Mouse (Mus musculus): ENCODE measurements at regions not wholly inside any gene's neighbourhood (a gene's known extent, or its start where the extent isn't known, plus 50 kb on each side); places are given as distances from the start of the nearest gene placed in this dataset.

GRCm38 (mm10) chr2:61454729-61455128, 123.7 kb upstream of the Tank start:
- no peak for TF ChIP-seq MAZ (IDR thresholded peaks at IDR 0.05; ENCODE audit: low read depth, low read length)
- TF ChIP-seq GABPA (IDR thresholded peaks at IDR 0.05; ENCODE audit: insufficient replicate concordance, low read depth, low read length): no peak
- TF ChIP-seq CTCF (conservative IDR thresholded peaks at IDR 0.05 in 1 of 2, IDR thresholded peaks at IDR 0.05 in 1 of 2; ENCODE audit: low read depth in 2 of 2, low read length in 2 of 2): no peak
- TF ChIP-seq E2F4 (IDR thresholded peaks at IDR 0.05; ENCODE audit: insufficient replicate concordance, low read depth, low read length): no peak
